Mouse (Mus musculus) intestine, embryonic 16.5 days (tissue): ENCODE measurements around the gene Fam72a. TPM values are rescaled to one million over a fixed set of nuclear protein-coding genes. Genes with fewer than 3 reads are reported as not detected.

Experiments used
- ATAC-seq: fragments of 200-750 bp; cut with Nextera tagmentation; 2 replicates; pipeline ENCODE4 v1.8.0; 2017; ENCODE audit warnings: moderate TSS enrichment, moderate library complexity
- H3K27ac ChIP-seq: fragments of 300-500 bp; sonication (generic); 2 replicates; pipeline ENCODE4 v1.5.1; 2014; ENCODE audit warnings: mild to moderate bottlenecking, low read length
- H3K27me3 ChIP-seq: fragments of 300-500 bp; sonication (generic); replicated peaks from 2 replicates; pipeline ENCODE4 v1.6.1; 2014; ENCODE audit warnings: low read length, control low read depth, mixed read lengths; ENCODE audit not compliant: control insufficient read depth, insufficient read depth
- H3K36me3 ChIP-seq: fragments of 300-500 bp; sonication (generic); 2 replicates; pipeline ENCODE4 v1.6.1; 2014; ENCODE audit warnings: low read length, control low read depth; ENCODE audit not compliant: control insufficient read depth, insufficient read depth
- H3K4me1 ChIP-seq: fragments of 300-500 bp; sonication (generic); 2 replicates; pipeline ENCODE4 v1.6.1; 2014; ENCODE audit warnings: low read length, control low read depth, mixed read lengths; ENCODE audit not compliant: control insufficient read depth, insufficient read depth
- H3K4me2 ChIP-seq: fragments of 300-500 bp; sonication (generic); 2 replicates; pipeline ENCODE4 v1.6.1; 2014; ENCODE audit warnings: low read depth, low read length, control low read depth
- H3K4me3 ChIP-seq: fragments of 300-500 bp; sonication (generic); 2 replicates; pipeline ENCODE4 v1.5.1; 2014; ENCODE audit warnings: mild to moderate bottlenecking, low read length
- H3K9ac ChIP-seq: fragments of 300-500 bp; sonication (generic); 2 replicates; pipeline ENCODE4 v1.6.1; 2014; ENCODE audit warnings: low read depth, low read length
- H3K9me3 ChIP-seq: fragments of 300-500 bp; sonication (generic); 2 replicates; pipeline ENCODE4 v1.6.1; 2016; ENCODE audit warnings: low read length, control low read depth; ENCODE audit not compliant: control insufficient read depth
- WGBS: fragments of 180-500 bp; shearing (Covaris S2); extraction: QIAGEN DNeasy Blood & Tissue Kit; methylation state at CpG from one replicate; pipeline ENCODE4 v1.1.7; 2014; 5-methylcytosine and 5-hydroxymethylcytosine counted together
- polyA plus RNA-seq: library from polyadenylated mRNA; unstranded; fragments of >200 nt; fragmentation: Nextera tagmentation; extraction: Ambion mirVana; gene quantifications from 2 replicates; pipeline ENCODE4 v1.2.1, GENCODE M21; 2015

Gene Fam72a
- polyA plus RNA-seq, 1 experiment from 2014 or later, result 1.7 TPM

DNA sequence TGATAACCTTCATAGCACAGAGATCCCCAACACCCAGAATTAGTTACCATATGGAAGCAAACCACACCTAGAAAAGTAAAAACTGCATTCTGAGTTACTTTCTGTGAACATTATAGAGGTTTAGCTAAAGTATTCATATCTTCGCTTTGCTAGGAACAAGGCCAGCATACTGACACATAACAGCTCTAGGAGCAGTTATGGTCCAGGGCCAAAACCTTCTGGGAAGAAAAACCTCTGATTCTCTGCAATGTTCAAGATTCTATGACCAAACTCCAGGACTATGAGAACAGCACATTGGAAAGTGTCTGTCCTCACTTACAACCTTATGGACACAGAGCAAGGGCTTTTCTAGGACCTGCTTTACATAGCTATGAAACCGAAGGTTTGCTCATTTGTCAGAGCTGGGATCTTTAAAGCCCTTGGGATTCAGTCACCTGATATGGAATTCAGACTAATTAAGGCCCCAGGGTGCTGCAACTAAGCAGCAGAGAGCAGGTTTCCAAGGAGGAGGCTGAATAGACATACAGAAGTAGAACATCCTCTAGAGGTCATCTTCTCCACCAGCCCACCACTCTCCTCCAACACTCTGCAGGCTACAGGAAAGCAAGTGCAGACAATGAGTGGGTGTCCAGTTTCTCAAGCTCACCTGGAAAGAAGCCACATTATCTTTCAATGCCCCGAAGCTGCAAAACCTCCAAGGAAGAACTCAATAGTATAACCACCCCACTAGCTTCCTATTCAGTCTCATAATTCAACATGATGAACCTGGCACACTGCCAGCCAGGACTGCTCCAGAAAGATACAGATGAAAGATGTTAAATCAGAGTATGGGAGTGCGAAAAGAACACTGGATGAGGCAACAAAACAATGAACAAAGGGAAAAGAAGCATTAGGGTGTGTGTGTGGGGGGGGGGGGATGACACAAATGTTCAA is 33.5 kb upstream of the Fam72a start:
- no peak overlapping the region for H3K27ac ChIP-seq
- H3K36me3 ChIP-seq, result no peaks in the 10 kb centered on the region
- ATAC-seq, result no peak
- H3K4me1 ChIP-seq, result peaks cover 3% of the 10 kb centered on the region; the same call in 1 of the 2 replicates
- no peak overlapping the region for H3K4me2 ChIP-seq
- H3K4me3 ChIP-seq, result no peak overlapping the region
- WGBS, result 65% methylated on average over 4 of the region's 4 CpGs
- no peaks in the 10 kb centered on the region for H3K27me3 ChIP-seq
- no peak overlapping the region for H3K9ac ChIP-seq
- no peaks in the 10 kb centered on the region for H3K9me3 ChIP-seq

DNA sequence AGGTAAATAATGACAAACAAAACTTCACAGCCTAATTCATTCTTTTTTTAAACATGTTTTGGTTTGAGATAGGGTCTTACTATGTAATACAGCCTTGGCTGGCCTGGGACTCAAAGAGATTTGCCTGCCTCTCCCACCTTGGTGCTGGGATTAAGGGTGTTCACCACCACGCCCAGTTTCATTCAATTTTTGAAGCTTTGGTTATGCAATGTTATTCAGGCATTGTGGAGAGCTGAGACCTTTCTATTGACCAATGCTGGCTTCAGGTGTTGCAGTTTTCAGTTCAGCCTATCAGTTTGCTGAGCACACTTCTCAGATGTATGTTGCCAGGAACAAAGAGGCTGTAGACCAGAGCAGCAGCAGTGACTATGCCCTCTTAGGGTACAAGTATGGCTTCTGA is 29.5 kb upstream of the Fam72a start:
- Histone ChIP-seq H3K9ac (no peak overlapping the region), H3K9me3 (no peaks in the 10 kb centered on the region), H3K4me1 (no peaks in the 10 kb centered on the region), H3K4me2 (no peak overlapping the region), H3K36me3 (no peaks in the 10 kb centered on the region), H3K27me3 (no peaks in the 10 kb centered on the region), H3K27ac (no peak overlapping the region), H3K4me3 (no peak overlapping the region)
- ATAC-seq, result no peak
- WGBS, result 90% methylated on average over 1 of the region's 1 CpGs

DNA sequence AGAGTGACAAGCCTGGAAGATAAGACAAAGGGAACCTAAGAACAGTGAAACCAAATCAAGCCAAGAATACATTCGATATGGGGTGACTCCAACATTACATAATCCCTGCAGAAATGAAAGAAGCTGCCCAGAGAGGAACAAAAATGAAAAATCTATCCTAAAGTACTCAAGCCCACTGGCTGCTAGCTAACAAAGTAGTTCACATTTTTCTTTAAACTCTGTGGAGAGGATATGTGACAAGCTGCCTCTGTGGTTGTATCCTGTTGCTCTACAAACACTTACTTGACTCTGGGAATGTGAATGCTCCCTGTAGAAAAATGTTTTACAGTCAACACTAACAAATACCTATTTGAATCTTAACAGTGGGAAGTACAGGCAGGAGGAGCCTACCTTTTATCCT is 26.0 kb upstream of the Fam72a start:
- Histone ChIP-seq H3K4me2 (no peak overlapping the region), H3K4me3 (no peak overlapping the region), H3K4me1 (peaks cover 7% of the 10 kb centered on the region), H3K36me3 (no peaks in the 10 kb centered on the region), H3K9me3 (no peaks in the 10 kb centered on the region), H3K27me3 (no peaks in the 10 kb centered on the region), H3K9ac (no peak overlapping the region), H3K27ac (no peak overlapping the region)
- 72% methylated on average over 1 of the region's 1 CpGs for WGBS
- no peak for ATAC-seq

DNA sequence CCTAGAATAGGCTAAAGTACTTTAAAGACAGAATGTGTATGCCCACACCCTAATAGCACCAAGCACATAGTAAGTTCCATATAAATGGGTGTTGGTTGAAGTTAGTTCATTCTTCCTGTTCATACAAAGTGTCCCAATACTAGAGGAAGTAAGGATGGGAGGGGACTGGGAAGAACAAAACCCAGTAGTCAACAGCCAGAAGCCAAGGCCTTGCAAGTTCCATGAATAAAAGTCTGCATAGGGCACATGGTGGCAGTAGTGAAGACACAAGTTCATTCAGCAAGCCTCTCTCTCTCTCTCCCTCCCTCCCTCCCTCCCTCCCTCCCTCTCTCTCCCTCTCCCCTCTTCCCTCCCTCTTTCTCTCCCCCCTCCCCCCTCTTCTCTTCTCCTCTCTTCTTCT is 16.6 kb upstream of the Fam72a start:
- Histone ChIP-seq H3K36me3 (no peaks in the 10 kb centered on the region), H3K27me3 (no peaks in the 10 kb centered on the region), H3K9ac (no peak overlapping the region), H3K4me2 (no peak overlapping the region), H3K9me3 (no peaks in the 10 kb centered on the region), H3K4me1 (peaks cover 6% of the 10 kb centered on the region; the same call in 1 of the 2 replicates), H3K4me3 (no peak overlapping the region), H3K27ac (no peak overlapping the region)
- ATAC-seq, result no peak

DNA sequence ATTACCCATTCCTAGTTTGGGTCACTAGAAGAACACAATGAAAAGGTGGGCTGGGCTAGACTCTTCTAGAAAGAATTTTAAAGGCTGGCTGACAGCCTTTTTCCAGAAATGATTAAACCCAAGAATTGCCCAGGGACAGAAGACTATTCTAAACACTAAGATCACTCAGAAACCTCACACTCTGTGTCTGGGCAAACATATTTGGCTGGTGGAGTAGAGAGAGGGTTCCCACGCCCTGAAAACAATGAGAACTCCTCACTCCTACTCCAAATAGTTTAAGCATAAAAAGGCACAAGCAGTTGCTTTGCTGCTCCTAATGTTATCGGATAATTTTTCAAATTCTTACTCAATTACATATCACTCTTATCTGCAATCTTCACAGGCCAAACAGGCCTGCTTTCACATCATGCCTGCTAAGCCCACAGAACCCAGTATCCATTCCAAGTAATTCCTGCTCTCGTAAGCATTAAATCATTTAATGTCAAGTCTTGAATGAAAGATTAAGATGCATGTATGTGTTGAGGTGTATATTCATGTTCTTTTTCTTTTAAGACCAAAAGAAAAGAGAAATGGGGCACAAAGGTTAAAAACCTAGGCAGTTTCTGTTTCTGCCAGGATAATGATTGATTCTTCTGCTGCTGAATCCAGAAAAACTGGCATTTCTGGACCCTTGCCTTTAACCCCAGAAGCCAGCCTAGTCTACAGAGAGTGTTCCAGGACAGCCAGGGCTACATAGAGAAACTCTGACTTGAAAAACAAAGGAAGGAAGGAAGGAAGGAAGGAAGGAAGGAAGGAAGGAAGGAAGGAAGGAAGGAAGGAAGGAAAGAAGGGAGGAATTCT is 15.8 kb upstream of the Fam72a start:
- no peak overlapping the region for H3K4me3 ChIP-seq
- H3K9ac ChIP-seq, result no peak overlapping the region
- no peaks in the 10 kb centered on the region for H3K27me3 ChIP-seq
- H3K4me2 ChIP-seq, result no peak overlapping the region
- no peak overlapping the region for H3K27ac ChIP-seq
- peaks cover 6% of the 10 kb centered on the region; the same call in 1 of the 2 replicates for H3K4me1 ChIP-seq
- ATAC-seq, result no peak
- no peaks in the 10 kb centered on the region for H3K36me3 ChIP-seq
- WGBS, result 63% methylated on average over 3 of the region's 3 CpGs
- H3K9me3 ChIP-seq, result no peaks in the 10 kb centered on the region

DNA sequence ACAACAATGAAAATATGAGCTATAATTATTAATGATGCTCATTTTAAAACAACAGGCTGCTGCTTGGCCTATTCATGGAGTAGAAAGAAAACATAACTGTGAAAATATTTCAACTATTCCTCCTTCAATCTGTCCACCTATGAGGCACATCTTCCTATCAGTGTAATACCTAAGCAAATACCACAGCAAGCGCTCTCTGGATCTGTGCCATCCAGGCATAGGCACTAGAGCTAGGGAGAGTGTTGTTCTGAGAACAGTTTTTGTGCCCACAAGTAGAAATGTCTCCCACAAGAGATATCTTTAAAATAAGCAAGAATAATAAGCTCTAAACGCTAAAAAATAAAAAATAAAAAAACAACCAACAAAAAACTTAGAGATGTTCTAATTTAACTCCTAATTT is 14.6 kb upstream of the Fam72a start:
- no peak overlapping the region for H3K9ac ChIP-seq
- no peak overlapping the region for H3K4me2 ChIP-seq
- ATAC-seq, result no peak
- 91% methylated on average over 2 of the region's 2 CpGs for WGBS
- H3K4me1 ChIP-seq, result peaks cover 6% of the 10 kb centered on the region; the same call in 1 of the 2 replicates
- no peaks in the 10 kb centered on the region for H3K27me3 ChIP-seq
- no peaks in the 10 kb centered on the region for H3K36me3 ChIP-seq
- H3K4me3 ChIP-seq, result no peak overlapping the region
- H3K9me3 ChIP-seq, result no peaks in the 10 kb centered on the region
- H3K27ac ChIP-seq, result no peak overlapping the region

DNA sequence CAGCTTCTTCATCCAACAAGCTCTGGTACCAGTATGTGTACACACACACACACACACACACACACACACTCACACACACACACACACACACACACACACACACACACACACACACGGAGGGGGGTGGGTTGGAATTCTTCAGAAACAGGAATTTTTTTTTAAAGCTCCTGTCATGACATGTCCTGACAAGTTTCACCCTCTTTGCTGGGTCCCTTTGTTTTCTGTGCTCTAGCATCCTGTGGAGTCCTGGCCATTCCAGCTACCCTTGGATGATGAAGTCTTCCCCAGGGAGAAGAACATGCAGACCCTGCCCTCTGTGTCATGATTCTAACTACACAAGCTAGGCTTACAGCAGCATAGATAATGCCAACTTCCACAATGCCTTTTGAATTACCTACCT is 13.5 kb upstream of the Fam72a start:
- Histone ChIP-seq H3K9ac (no peak overlapping the region), H3K36me3 (no peaks in the 10 kb centered on the region), H3K9me3 (no peaks in the 10 kb centered on the region), H3K27me3 (no peaks in the 10 kb centered on the region), H3K4me3 (no peak overlapping the region), H3K27ac (no peak overlapping the region), H3K4me2 (no peak overlapping the region), H3K4me1 (peaks cover 6% of the 10 kb centered on the region)
- 73% methylated on average over 1 of the region's 1 CpGs for WGBS
- no peak for ATAC-seq

DNA sequence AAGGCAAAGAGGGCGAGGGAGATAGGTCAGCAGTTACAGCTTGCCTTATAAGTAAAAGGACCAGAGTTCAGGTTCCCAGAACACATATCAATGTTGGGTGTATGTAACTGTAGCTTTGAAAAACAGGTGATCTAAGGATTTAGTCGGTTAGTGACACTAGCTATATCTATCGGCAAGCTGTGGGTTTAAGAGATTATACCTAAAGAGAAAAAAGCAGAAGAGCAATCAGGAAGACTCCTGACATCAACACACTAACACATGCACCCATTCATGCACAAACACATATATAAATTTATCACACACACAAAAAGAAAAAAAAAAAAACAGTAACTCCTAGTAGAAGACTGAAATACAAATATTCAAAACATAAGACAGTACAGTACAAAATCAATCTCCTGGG is 11.1 kb upstream of the Fam72a start:
- Histone ChIP-seq H3K4me3 (no peak overlapping the region), H3K36me3 (no peaks in the 10 kb centered on the region), H3K4me1 (peaks cover 12% of the 10 kb centered on the region), H3K4me2 (no peak overlapping the region), H3K9ac (no peak overlapping the region), H3K27ac (no peak overlapping the region), H3K9me3 (no peaks in the 10 kb centered on the region), H3K27me3 (no peaks in the 10 kb centered on the region)
- ATAC-seq, result no peak
- WGBS, result 91% methylated on average over 3 of the region's 3 CpGs

DNA sequence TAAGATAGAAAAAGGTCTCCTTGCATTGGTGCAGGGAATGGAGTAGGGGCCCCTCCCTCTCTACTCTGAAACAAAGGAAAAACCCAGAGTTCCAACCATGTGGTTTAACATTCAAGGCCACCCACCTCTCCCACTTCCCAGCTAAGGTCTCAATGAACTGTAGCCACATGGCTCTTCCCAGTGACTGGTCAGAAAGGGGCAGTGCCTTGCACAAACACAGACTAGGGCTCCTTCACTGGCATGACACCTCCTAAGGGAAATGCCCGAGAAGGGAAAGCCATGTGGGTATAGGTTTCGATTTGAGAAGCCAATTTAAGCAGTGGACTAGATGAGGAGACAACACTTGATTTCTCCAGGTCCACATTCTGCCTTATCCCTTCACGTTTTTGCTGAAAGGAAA is 3.9 kb upstream of the Fam72a start:
- Histone ChIP-seq H3K4me2 (peak overlapping the region; percentile 94; the same call in 1 of the 2 replicates), H3K4me1 (peaks cover 31% of the 10 kb centered on the region), H3K9me3 (no peaks in the 10 kb centered on the region), H3K27me3 (no peaks in the 10 kb centered on the region), H3K9ac (no peak overlapping the region), H3K36me3 (no peaks in the 10 kb centered on the region), H3K27ac (no peak overlapping the region), H3K4me3 (peak overlapping the region; percentile 71; the same call in 1 of the 2 replicates)
- 40% methylated on average over 3 of the region's 3 CpGs for WGBS
- no peak for ATAC-seq
